Mouse (Mus musculus) E14TG2a.4 (cell line): ENCODE measurements at regions not wholly inside any gene's neighbourhood (a gene's known extent, or its start where the extent isn't known, plus 50 kb on each side); places are given as distances from the start of the nearest gene placed in this dataset.

Source experiments
- H3K27me3 ChIP-seq: 2 replicates; pipeline ENCODE4 v1.6.1; 2014; ENCODE audit warnings: low read length, control low read depth; ENCODE audit not compliant: insufficient read depth
- H3K36me3 ChIP-seq: 2 replicates; pipeline ENCODE4 v1.6.1; 2014; ENCODE audit warnings: low read length, control low read depth; ENCODE audit not compliant: insufficient read depth
- H3K4me1 ChIP-seq: replicated peaks from 2 replicates; pipeline ENCODE4 v1.6.1; 2014; ENCODE audit warnings: low read depth, low read length, control low read depth
- H3K4me3 ChIP-seq: replicated peaks from 2 replicates; pipeline ENCODE4 v1.5.1; 2014; ENCODE audit warnings: mild to moderate bottlenecking, low read length
- H3K9me3 ChIP-seq: 2 replicates; pipeline ENCODE4 v1.6.1; 2014; ENCODE audit warnings: low read length, control low read depth
- CTCF ChIP-seq: conservative IDR thresholded peaks from 2 replicates; pipeline ENCODE4 v1.5.1; 2014; ENCODE audit warnings: low read length
- NANOG ChIP-seq: IDR thresholded peaks from 2 replicates; pipeline ENCODE4 v1.6.1; 2014; ENCODE audit warnings: borderline replicate concordance, low read length, mixed read lengths
- POU5F1 ChIP-seq: IDR thresholded peaks from 2 replicates; pipeline ENCODE4 v1.6.1; 2014; ENCODE audit warnings: low read length, borderline replicate concordance

DNA sequence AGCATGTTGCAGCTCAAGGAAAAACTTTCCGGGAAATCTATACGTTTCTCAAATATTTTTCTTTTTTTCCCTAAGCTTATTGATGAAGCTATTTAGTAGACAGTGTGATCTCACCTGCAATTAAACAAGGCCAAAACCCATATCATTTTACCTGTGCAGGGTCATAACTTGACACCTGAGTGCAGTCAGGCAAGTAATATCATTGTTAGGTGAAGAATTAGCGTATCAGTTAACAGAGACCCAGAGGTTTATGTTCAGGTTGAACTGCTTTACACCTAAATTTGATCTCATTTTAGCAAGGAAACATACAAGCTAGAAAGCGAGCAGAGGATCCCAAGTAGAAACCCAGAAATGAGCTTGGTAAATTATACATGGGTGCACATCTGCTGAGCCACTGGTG, 178.6 kb upstream of the Hcn1 start:
- H3K4me1 ChIP-seq = no peaks in the 10 kb centered on the region
- H3K27me3 ChIP-seq = no peaks in the 10 kb centered on the region
- no peak for TF ChIP-seq CTCF
- TF ChIP-seq NANOG = no peak
- no peak for TF ChIP-seq POU5F1
- H3K36me3 ChIP-seq = no peaks in the 10 kb centered on the region
- H3K9me3 ChIP-seq = no peaks in the 10 kb centered on the region
- no peak overlapping the region for H3K4me3 ChIP-seq

DNA sequence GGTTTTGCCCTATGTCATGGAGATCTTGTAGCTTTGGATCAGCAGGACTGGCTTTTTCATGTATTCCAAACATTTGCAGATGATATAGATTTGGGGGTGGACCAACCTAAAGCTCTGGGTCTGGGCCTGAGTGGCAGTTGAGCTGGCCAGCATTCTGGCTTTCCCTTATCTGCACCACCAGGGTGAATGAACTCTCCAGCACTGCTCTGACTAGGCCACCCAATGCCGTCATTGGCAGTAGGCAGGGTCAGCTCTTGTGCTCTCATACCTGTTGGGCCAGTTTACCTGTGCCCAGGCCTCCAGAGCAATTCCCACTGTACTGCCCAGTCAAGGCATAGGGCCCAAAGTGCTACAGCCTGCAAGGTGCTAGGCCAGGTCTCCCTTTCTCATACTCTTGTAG, 177.1 kb upstream of the Hcn1 start:
- TF ChIP-seq NANOG (no peak), CTCF (no peak), POU5F1 (no peak)
- Histone ChIP-seq H3K27me3 (no peaks in the 10 kb centered on the region), H3K4me3 (no peak overlapping the region), H3K36me3 (no peaks in the 10 kb centered on the region), H3K9me3 (no peaks in the 10 kb centered on the region), H3K4me1 (no peaks in the 10 kb centered on the region)

DNA sequence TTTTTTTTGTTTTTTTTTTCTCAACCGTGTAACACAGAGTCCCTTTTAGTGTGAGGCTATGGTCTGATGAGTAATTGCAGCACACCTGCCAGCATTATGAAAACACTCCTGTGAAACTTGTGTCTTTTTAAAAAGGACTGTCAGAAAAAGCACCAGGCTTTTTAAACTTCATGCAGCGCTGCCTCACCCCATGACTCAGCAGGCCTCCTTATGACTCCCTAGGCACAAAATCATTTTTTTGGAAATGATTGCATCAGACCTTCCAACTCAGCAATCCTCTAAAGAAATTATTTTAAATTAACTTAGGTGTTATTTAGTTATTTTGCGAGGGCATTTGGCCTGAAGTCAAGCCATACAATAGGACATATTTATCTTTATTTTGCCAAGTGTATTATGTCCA, 134.7 kb upstream of the Hcn1 start:
- Histone ChIP-seq H3K36me3 (no peaks in the 10 kb centered on the region), H3K4me1 (no peaks in the 10 kb centered on the region), H3K4me3 (no peak overlapping the region), H3K9me3 (no peaks in the 10 kb centered on the region), H3K27me3 (no peaks in the 10 kb centered on the region)
- TF ChIP-seq NANOG (no peak), CTCF (no peak), POU5F1 (no peak)

DNA sequence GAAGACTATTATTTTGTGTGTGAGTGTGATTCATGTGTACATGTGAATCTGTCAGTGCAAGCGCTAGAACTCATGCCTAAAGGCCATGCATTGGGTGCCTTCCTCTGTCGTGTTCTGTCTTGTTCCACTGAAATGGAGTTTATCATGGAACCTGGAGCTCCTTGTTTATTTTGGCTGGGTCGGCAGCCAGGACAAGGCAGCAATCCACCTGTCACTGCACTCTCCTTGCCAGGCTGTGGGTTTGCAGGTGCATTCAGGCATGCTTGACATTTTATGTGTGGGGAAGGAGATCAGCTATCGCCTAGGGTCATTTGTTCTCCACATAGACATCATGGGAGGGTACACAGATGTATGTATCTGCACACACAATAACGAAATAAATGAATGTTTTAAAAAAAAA, 129.4 kb upstream of the Hcn1 start:
- no peaks in the 10 kb centered on the region for H3K9me3 ChIP-seq
- TF ChIP-seq NANOG (no peak), CTCF (no peak), POU5F1 (no peak)
- no peaks in the 10 kb centered on the region for H3K36me3 ChIP-seq
- no peaks in the 10 kb centered on the region for H3K4me1 ChIP-seq
- no peaks in the 10 kb centered on the region for H3K27me3 ChIP-seq
- H3K4me3 ChIP-seq = no peak overlapping the region

DNA sequence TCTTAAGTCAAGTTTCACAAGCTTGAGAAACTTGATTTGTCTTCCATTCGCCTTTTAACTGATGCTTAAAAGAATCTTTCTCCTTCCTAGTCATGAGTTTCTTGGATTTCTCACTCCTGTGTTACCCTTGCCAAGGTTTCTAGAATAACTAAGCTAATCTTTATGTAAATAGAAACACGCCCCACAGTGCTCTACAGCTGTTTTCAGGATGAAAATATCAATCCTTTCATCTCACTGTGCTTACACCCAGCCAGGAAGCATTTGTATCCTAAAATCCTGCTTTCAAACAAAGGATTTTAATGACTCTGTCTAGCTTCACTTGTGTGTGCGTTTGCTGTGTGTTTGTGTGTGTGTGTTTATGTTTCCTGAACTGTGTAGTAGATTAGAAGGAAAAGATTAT, 119.5 kb upstream of the Hcn1 start:
- Histone ChIP-seq H3K9me3 (no peaks in the 10 kb centered on the region), H3K4me3 (no peak overlapping the region), H3K36me3 (no peaks in the 10 kb centered on the region), H3K4me1 (no peaks in the 10 kb centered on the region), H3K27me3 (no peaks in the 10 kb centered on the region)
- no peak for TF ChIP-seq POU5F1
- TF ChIP-seq NANOG = no peak
- no peak for TF ChIP-seq CTCF

DNA sequence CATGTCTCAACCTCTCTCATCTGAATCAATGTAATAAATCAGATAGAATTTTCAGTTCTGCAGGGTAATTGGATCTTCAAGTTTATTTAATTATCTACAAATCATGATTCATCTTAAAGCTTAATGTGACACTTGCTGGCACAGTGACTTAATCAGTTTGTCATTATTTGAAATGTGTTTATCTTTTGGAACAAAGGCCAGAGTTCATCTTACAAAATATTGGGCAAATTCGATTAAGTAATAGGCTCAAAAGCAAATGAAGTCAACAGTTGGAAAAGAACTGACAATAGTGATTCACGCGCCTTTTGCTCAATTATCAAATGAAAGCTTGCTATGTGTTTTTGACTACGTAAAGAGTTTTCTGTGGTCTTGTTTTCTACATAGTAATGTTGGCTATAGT, 93.4 kb upstream of the Hcn1 start:
- H3K9me3 ChIP-seq = no peaks in the 10 kb centered on the region
- H3K27me3 ChIP-seq = no peaks in the 10 kb centered on the region
- TF ChIP-seq NANOG = no peak
- no peak for TF ChIP-seq POU5F1
- TF ChIP-seq CTCF = no peak
- no peak overlapping the region for H3K4me3 ChIP-seq
- H3K4me1 ChIP-seq = no peaks in the 10 kb centered on the region
- no peaks in the 10 kb centered on the region for H3K36me3 ChIP-seq

DNA sequence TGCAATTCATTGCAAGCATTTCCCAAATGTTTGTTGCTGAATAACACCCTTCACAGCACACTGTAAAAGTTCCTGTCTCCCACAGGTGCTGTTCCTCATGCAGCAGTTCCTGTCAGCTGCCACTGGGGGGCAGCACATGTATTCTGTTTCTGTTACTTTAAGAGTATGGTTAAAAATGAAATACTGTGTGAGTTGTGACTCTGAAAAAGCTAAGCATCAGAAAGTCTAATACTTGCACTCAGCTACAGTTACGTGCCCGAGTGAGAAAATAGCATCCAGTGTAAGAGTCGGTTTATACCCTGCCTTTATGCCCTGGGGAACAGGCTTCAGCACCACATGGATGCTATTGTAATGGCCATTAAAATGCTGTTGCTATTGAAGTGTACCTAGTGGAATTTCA, 52.0 kb upstream of the Hcn1 start:
- peak; percentile 90 for TF ChIP-seq CTCF
- TF ChIP-seq POU5F1 = no peak
- TF ChIP-seq NANOG = no peak
- Histone ChIP-seq H3K4me3 (no peak overlapping the region), H3K27me3 (no peaks in the 10 kb centered on the region), H3K36me3 (no peaks in the 10 kb centered on the region), H3K4me1 (no peaks in the 10 kb centered on the region), H3K9me3 (no peaks in the 10 kb centered on the region)
